Mouse (Mus musculus): ENCODE results near the gene Cav1. TPM values are rescaled to one million over a fixed set of nuclear protein-coding genes. Genes with fewer than 3 reads are reported as not detected.

The Cav1 gene
- polyA plus RNA-seq, 1 experiment: 21.6 TPM

GRCm38 (mm10) chr6:17381690-17382089 lies 75.6 kb downstream of the Cav1 start:
- H3K4me3 ChIP-seq (ENCODE audit: control insufficient read depth, low read depth, low read length): peak overlapping the region; percentile 54
- no peak overlapping the region for H3K27ac ChIP-seq (ENCODE audit: control insufficient read depth, insufficient read depth, low read depth, low read length)
- H3K36me3 ChIP-seq (ENCODE audit: control insufficient read depth, insufficient read depth, low read length): no peaks in the 10 kb centered on the region
- TF ChIP-seq CTCF (IDR thresholded peaks at IDR 0.05; ENCODE audit: control insufficient read depth, insufficient read depth, insufficient replicate concordance, low read depth, low read length) (no peak), POLR2A (IDR thresholded peaks at IDR 0.05; ENCODE audit: control insufficient read depth, low read depth, low read length) (peak; percentile 45; the same call in 1 of the 2 replicates)
- no peaks in the 10 kb centered on the region for H3K4me1 ChIP-seq (ENCODE audit: control insufficient read depth, insufficient read depth, low read length)
- H3K27me3 ChIP-seq (ENCODE audit: control insufficient read depth, insufficient read depth, low read length): no peaks in the 10 kb centered on the region

GRCm38 (mm10) chr6:17385531-17385930 lies 79.4 kb downstream of the Cav1 start:
- Histone ChIP-seq H3K36me3 (ENCODE audit: control insufficient read depth, insufficient read depth, low read length) (no peaks in the 10 kb centered on the region), H3K27me3 (ENCODE audit: control insufficient read depth, insufficient read depth, low read length) (no peaks in the 10 kb centered on the region), H3K27ac (ENCODE audit: control insufficient read depth, insufficient read depth, low read depth, low read length) (no peak overlapping the region), H3K4me1 (ENCODE audit: control insufficient read depth, insufficient read depth, low read length) (no peaks in the 10 kb centered on the region), H3K4me3 (ENCODE audit: control insufficient read depth, low read depth, low read length) (no peak overlapping the region)
- no peak for TF ChIP-seq CTCF (IDR thresholded peaks at IDR 0.05; ENCODE audit: control insufficient read depth, insufficient read depth, insufficient replicate concordance, low read depth, low read length)
- TF ChIP-seq POLR2A (IDR thresholded peaks at IDR 0.05; ENCODE audit: control insufficient read depth, low read depth, low read length): no peak

- H3K27ac ChIP-seq (ENCODE audit: control insufficient read depth, insufficient read depth, low read depth, low read length): no peak overlapping the region
- no peaks in the 10 kb centered on the region for H3K36me3 ChIP-seq (ENCODE audit: control insufficient read depth, insufficient read depth, low read length)
Measured at GRCm38 (mm10) chr6:17387991-17388710, 82.0 kb downstream of the Cav1 start.

More at GRCm38 (mm10) chr6:17387991-17388710, 82.0 kb downstream of the Cav1 start:
- Histone ChIP-seq H3K27me3 (ENCODE audit: control insufficient read depth, insufficient read depth, low read length) (no peaks in the 10 kb centered on the region), H3K4me3 (ENCODE audit: control insufficient read depth, low read depth, low read length) (no peak overlapping the region), H3K4me1 (ENCODE audit: control insufficient read depth, insufficient read depth, low read length) (no peaks in the 10 kb centered on the region)
- no peak for TF ChIP-seq CTCF (IDR thresholded peaks at IDR 0.05; ENCODE audit: control insufficient read depth, insufficient read depth, insufficient replicate concordance, low read depth, low read length)
- no peak for TF ChIP-seq POLR2A (IDR thresholded peaks at IDR 0.05; ENCODE audit: control insufficient read depth, low read depth, low read length)

Other genes starting within 250 kb of the Cav1 start
- gene Tes, start 241.2 kb upstream of the Cav1 start, polyA plus RNA-seq (2012; rRNA removed): 59.7 and 60.4 TPM in 2 replicates
- 2.3 and 4.1 TPM in 2 replicates for gene Cav2, start 25.1 kb upstream of the Cav1 start, polyA plus RNA-seq (2012; rRNA removed)
- gene Met, start 157.5 kb downstream of the Cav1 start, polyA plus RNA-seq (2012; rRNA removed): 0.35 and 0.40 TPM in 2 replicates

Measured in testis, adult 2 months (tissue).